ENCODE assay signal across 8 mouse cellular contexts in the genomic region with DNA sequence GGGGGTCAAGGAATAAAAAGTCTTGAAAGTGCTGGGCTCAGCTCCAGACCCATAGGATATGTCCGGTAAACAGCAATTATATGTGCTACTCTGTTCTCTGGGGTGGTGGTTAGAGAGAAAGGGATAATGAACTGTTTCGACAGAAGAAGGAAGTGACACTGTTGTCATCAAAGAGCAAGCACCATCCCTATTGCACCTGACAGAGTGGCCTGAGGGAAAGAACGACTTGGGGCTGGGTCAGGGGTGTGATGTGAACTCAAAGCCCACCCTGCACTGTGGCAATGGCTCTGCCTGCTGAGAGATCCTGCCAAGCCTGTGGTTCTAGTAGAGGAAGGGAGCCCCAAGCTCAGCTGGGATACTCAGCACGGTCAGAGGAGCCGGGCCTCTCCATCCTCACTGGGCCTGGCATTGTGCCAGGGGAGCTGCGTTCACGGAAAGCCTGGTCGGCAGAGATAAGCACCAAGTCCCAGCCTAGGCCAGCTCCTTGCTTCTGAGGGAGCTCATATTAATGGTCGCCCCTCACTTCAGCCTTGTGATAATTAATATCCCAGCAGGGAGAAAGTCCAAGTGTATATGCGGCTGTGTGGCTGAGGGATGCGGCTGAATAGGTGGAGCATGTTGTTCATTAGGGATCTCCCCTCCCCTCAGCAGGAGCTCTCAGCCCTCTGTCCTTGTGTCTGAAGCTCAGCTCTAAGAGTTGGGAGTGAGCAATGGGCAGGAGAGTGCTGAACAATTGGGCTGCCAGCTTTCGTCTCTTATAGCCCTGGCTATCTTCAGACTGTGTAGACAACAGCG.
DNase-seq lines count a peak whose midpoint lies in the region; ATAC-seq and TF ChIP-seq lines count a peak whose summit lies in the region.

No protein-coding gene starts in this region.

- peaks cover 22% of the 10 kb centered on the region for H3K27me3 ChIP-seq in midbrain, embryonic 10.5 days (ENCODE audit: low read depth, poor library complexity, severe bottlenecking)
- H3K27me3 ChIP-seq in midbrain, embryonic 11.5 days (ENCODE audit: control insufficient read depth, insufficient read depth, low read length): no peaks in the 10 kb centered on the region
- peaks cover 39% of the 10 kb centered on the region for H3K27me3 ChIP-seq in forebrain, embryonic 12.5 days
- no peaks in the 10 kb centered on the region for H3K27me3 ChIP-seq in liver, embryonic 14.5 days (ENCODE audit: control insufficient read depth, insufficient read depth, low read length)

- ATAC-seq in midbrain, embryonic 11.5 days (ENCODE audit: low FRiP score): no peak
- ATAC-seq in forebrain, embryonic 12.5 days (ENCODE audit: low FRiP score): peak; percentile 28; the same call in 1 of the 2 replicates
- peak; percentile 89 for ATAC-seq in liver, embryonic 14.5 days (ENCODE audit: insufficient read depth)

- no peaks in the 10 kb centered on the region for H3K36me3 ChIP-seq in midbrain, embryonic 10.5 days
- no peaks in the 10 kb centered on the region for H3K36me3 ChIP-seq in midbrain, embryonic 11.5 days (ENCODE audit: control insufficient read depth, insufficient read depth, low read length)
- H3K36me3 ChIP-seq in forebrain, embryonic 12.5 days (replicated peaks): no peaks in the 10 kb centered on the region
- no peaks in the 10 kb centered on the region for H3K36me3 ChIP-seq in liver, embryonic 14.5 days (replicated peaks; ENCODE audit: control insufficient read depth, insufficient read depth, low read depth)

- WGBS in midbrain, embryonic 10.5 days: 79% methylated on average over 13 of the region's 13 CpGs
- 77% methylated on average over 13 of the region's 13 CpGs for WGBS in midbrain, embryonic 11.5 days
- WGBS in forebrain, embryonic 12.5 days: 43% methylated on average over 13 of the region's 13 CpGs
- 31% methylated on average over 13 of the region's 13 CpGs for WGBS in liver, embryonic 14.5 days (ENCODE audit: insufficient replicate concordance)

- intact Hi-C loops in heart, postnatal 25 days (cut with DNase I): loop anchor here (2.0 kb wide), 1 partner anchor 81 kb away; no protein-coding TSS in a partner anchor

- H3K27ac ChIP-seq in midbrain, embryonic 10.5 days (replicated peaks): 0 out of 2 replicates have a peak overlapping the region, but pooled peaks have one; percentile 30
- no peak overlapping the region for H3K27ac ChIP-seq in midbrain, embryonic 11.5 days (ENCODE audit: low read depth, low read length)
- no peak overlapping the region for H3K27ac ChIP-seq in forebrain, embryonic 12.5 days
- H3K27ac ChIP-seq in liver, embryonic 14.5 days: peak overlapping the region; percentile 72

- no peak overlapping the region for H3K4me2 ChIP-seq in midbrain, embryonic 11.5 days
- no peak overlapping the region for H3K4me2 ChIP-seq in forebrain, embryonic 12.5 days
- peak overlapping the region; percentile 23 for H3K4me2 ChIP-seq in liver, embryonic 14.5 days (ENCODE audit: low read depth)

- H3K9ac ChIP-seq in midbrain, embryonic 11.5 days (ENCODE audit: low read length): no peak overlapping the region
- no peak overlapping the region for H3K9ac ChIP-seq in forebrain, embryonic 12.5 days
- no peak overlapping the region for H3K9ac ChIP-seq in liver, embryonic 14.5 days (replicated peaks)

- peaks cover 18% of the 10 kb centered on the region for H3K4me1 ChIP-seq in midbrain, embryonic 10.5 days
- H3K4me1 ChIP-seq in midbrain, embryonic 11.5 days (ENCODE audit: control insufficient read depth, insufficient read depth, low read length): no peaks in the 10 kb centered on the region
- H3K4me1 ChIP-seq in forebrain, embryonic 12.5 days: peaks cover 26% of the 10 kb centered on the region
- peaks cover 13 to 20% of the 10 kb centered on the region in 2 experiments; a peak in 3 of 4 replicates for H3K4me1 ChIP-seq in liver, embryonic 14.5 days (replicated peaks; ENCODE audit: control insufficient read depth in 2 of 2, insufficient read depth in 2 of 2, low read length in 1 of 2)

- DNase-seq in midbrain, embryonic 10.5 days (ENCODE audit: low spot score): no peak
- no peak for DNase-seq in midbrain, embryonic 11.5 days (ENCODE audit: low spot score, missing footprints)
- DNase-seq in heart, postnatal 25 days (ENCODE audit: low spot score): peak; percentile 67
- DNase-seq in liver, embryonic 14.5 days (ENCODE audit: low read depth in 3 of 3, low spot score in 3 of 3): peak; percentile 65 to 69 (median 65)
- DNase-seq in skeletal muscle tissue, adult 2 months (ENCODE audit: low read depth, low spot score): peak; percentile 62
- DNase-seq in embryo, embryonic 10 days (ENCODE audit: low spot score): no peak
- no peak for DNase-seq in cerebellum, postnatal 4 days (ENCODE audit: low spot score in 2 of 2)

- no peak overlapping the region for H3K4me3 ChIP-seq in midbrain, embryonic 10.5 days
- H3K4me3 ChIP-seq in midbrain, embryonic 11.5 days (ENCODE audit: low read depth, low read length): no peak overlapping the region
- H3K4me3 ChIP-seq in forebrain, embryonic 12.5 days (replicated peaks): no peak overlapping the region
- H3K4me3 ChIP-seq in liver, embryonic 14.5 days (ENCODE audit: insufficient read depth in 1 of 2, low read depth in 2 of 2, low read length in 2 of 2): no peak overlapping the region

- no peak for TF ChIP-seq CTCF in liver, embryonic 14.5 days (IDR thresholded peaks at IDR 0.05; ENCODE audit: low read depth)

- TF ChIP-seq EP300 in liver, embryonic 14.5 days (IDR thresholded peaks at IDR 0.05; ENCODE audit: low read depth): peak; percentile 75

- 0 out of 2 replicates have a peak, but pooled peaks cover 6% of the 10 kb centered on the region for H3K9me3 ChIP-seq in midbrain, embryonic 10.5 days (replicated peaks)
- no peaks in the 10 kb centered on the region; the same call in 1 of the 2 replicates for H3K9me3 ChIP-seq in midbrain, embryonic 11.5 days (ENCODE audit: control insufficient read depth, low read length)
- H3K9me3 ChIP-seq in forebrain, embryonic 12.5 days: no peaks in the 10 kb centered on the region
- H3K9me3 ChIP-seq in liver, embryonic 14.5 days (ENCODE audit: control insufficient read depth, low read length): no peaks in the 10 kb centered on the region

Comparison
In these comparisons a context has a peak if more than half of its experiments do, and no peak if none do; other contexts are left out.
1. H3K27ac ChIP-seq: peak in midbrain, embryonic 10.5 days (single experiment) and liver, embryonic 14.5 days (single experiment); none in midbrain, embryonic 11.5 days (single experiment) and forebrain, embryonic 12.5 days (single experiment).
2. DNase-seq: peak in heart, postnatal 25 days (single experiment), liver, embryonic 14.5 days (3 of 3) and skeletal muscle tissue, adult 2 months (single experiment); none in midbrain, embryonic 10.5 days (single experiment), midbrain, embryonic 11.5 days (single experiment), embryo, embryonic 10 days (single experiment) and cerebellum, postnatal 4 days (0 of 2).